Mouse (Mus musculus): ENCODE data around the gene Pxylp1. TPM values are rescaled to one million over a fixed set of nuclear protein-coding genes. Genes with fewer than 3 reads are reported as not detected.
A peak's percentile ranks its signal among the peaks of the same experiment; 100 is the strongest.

The Pxylp1 gene
- polyA plus RNA-seq, 1 experiment, result 10.9 TPM

- H3K27ac ChIP-seq (ENCODE audit: insufficient read depth, low read length), result no peak overlapping the region
- no peak overlapping the region for H3K4me3 ChIP-seq (ENCODE audit: insufficient read depth, low read length)
- TF ChIP-seq POLR2A (IDR thresholded peaks at IDR 0.05; ENCODE audit: extremely low read depth, insufficient read depth, low read length), result no peak
- no peak for TF ChIP-seq CTCF (IDR thresholded peaks at IDR 0.05; ENCODE audit: extremely low read depth, insufficient read depth, low read length)
- no peaks in the 10 kb centered on the region for H3K4me1 ChIP-seq (ENCODE audit: control insufficient read depth, insufficient read depth, low read length)
Measured at GRCm38 (mm10) chr9:96882496-96883265, 9.8 kb downstream of the Pxylp1 start.

GRCm38 (mm10) chr9:96881901-96882300, 10.6 kb downstream of the Pxylp1 start:
- Histone ChIP-seq H3K4me3 (ENCODE audit: insufficient read depth, low read length) (no peak overlapping the region), H3K27ac (ENCODE audit: insufficient read depth, low read length) (no peak overlapping the region), H3K4me1 (ENCODE audit: control insufficient read depth, insufficient read depth, low read length) (no peaks in the 10 kb centered on the region)
- no peak for TF ChIP-seq POLR2A (IDR thresholded peaks at IDR 0.05; ENCODE audit: extremely low read depth, insufficient read depth, low read length)
- TF ChIP-seq CTCF (IDR thresholded peaks at IDR 0.05; ENCODE audit: extremely low read depth, insufficient read depth, low read length), result no peak

- Histone ChIP-seq H3K27ac (ENCODE audit: insufficient read depth, low read length) (no peak overlapping the region), H3K4me1 (ENCODE audit: control insufficient read depth, insufficient read depth, low read length) (no peaks in the 10 kb centered on the region), H3K4me3 (ENCODE audit: insufficient read depth, low read length) (no peak overlapping the region)
- no peak for TF ChIP-seq CTCF (IDR thresholded peaks at IDR 0.05; ENCODE audit: extremely low read depth, insufficient read depth, low read length)
- TF ChIP-seq POLR2A (IDR thresholded peaks at IDR 0.05; ENCODE audit: extremely low read depth, insufficient read depth, low read length), result no peak
Measured at GRCm38 (mm10) chr9:96879024-96879423, 13.4 kb downstream of the Pxylp1 start.

GRCm38 (mm10) chr9:96878464-96878863, 14.0 kb downstream of the Pxylp1 start:
- H3K27ac ChIP-seq (ENCODE audit: insufficient read depth, low read length), result no peak overlapping the region

GRCm38 (mm10) chr9:96875704-96876103, 16.8 kb downstream of the Pxylp1 start:
- Histone ChIP-seq H3K27ac (ENCODE audit: insufficient read depth, low read length) (no peak overlapping the region), H3K4me1 (ENCODE audit: control insufficient read depth, insufficient read depth, low read length) (no peaks in the 10 kb centered on the region), H3K4me3 (ENCODE audit: insufficient read depth, low read length) (no peak overlapping the region)
- no peak for TF ChIP-seq POLR2A (IDR thresholded peaks at IDR 0.05; ENCODE audit: extremely low read depth, insufficient read depth, low read length)
- no peak for TF ChIP-seq CTCF (IDR thresholded peaks at IDR 0.05; ENCODE audit: extremely low read depth, insufficient read depth, low read length)

More at GRCm38 (mm10) chr9:96878464-96878863, 14.0 kb downstream of the Pxylp1 start:
- H3K4me3 ChIP-seq (ENCODE audit: insufficient read depth, low read length), result no peak overlapping the region
- TF ChIP-seq POLR2A (IDR thresholded peaks at IDR 0.05; ENCODE audit: extremely low read depth, insufficient read depth, low read length) (no peak), CTCF (IDR thresholded peaks at IDR 0.05; ENCODE audit: extremely low read depth, insufficient read depth, low read length) (no peak)
- no peaks in the 10 kb centered on the region for H3K4me1 ChIP-seq (ENCODE audit: control insufficient read depth, insufficient read depth, low read length)

- H3K4me1 ChIP-seq (ENCODE audit: control insufficient read depth, insufficient read depth, low read length), result no peaks in the 10 kb centered on the region
Measured at GRCm38 (mm10) chr9:96873082-96873481, 19.4 kb downstream of the Pxylp1 start.

GRCm38 (mm10) chr9:96870104-96870503, 22.4 kb downstream of the Pxylp1 start:
- Histone ChIP-seq H3K4me1 (ENCODE audit: control insufficient read depth, insufficient read depth, low read length) (peaks cover 7% of the 10 kb centered on the region), H3K4me3 (ENCODE audit: insufficient read depth, low read length) (no peak overlapping the region), H3K27ac (ENCODE audit: insufficient read depth, low read length) (0 out of 2 replicates have a peak overlapping the region, but pooled peaks have one; percentile 29)
- TF ChIP-seq CTCF (IDR thresholded peaks at IDR 0.05; ENCODE audit: extremely low read depth, insufficient read depth, low read length) (no peak), POLR2A (IDR thresholded peaks at IDR 0.05; ENCODE audit: extremely low read depth, insufficient read depth, low read length) (no peak)

More at GRCm38 (mm10) chr9:96873082-96873481, 19.4 kb downstream of the Pxylp1 start:
- Histone ChIP-seq H3K27ac (ENCODE audit: insufficient read depth, low read length) (no peak overlapping the region), H3K4me3 (ENCODE audit: insufficient read depth, low read length) (no peak overlapping the region)
- TF ChIP-seq CTCF (IDR thresholded peaks at IDR 0.05; ENCODE audit: extremely low read depth, insufficient read depth, low read length) (peak; percentile 86), POLR2A (IDR thresholded peaks at IDR 0.05; ENCODE audit: extremely low read depth, insufficient read depth, low read length) (no peak)

GRCm38 (mm10) chr9:96869542-96869941, 22.9 kb downstream of the Pxylp1 start:
- TF ChIP-seq POLR2A (IDR thresholded peaks at IDR 0.05; ENCODE audit: extremely low read depth, insufficient read depth, low read length), result no peak
- TF ChIP-seq CTCF (IDR thresholded peaks at IDR 0.05; ENCODE audit: extremely low read depth, insufficient read depth, low read length), result no peak
- Histone ChIP-seq H3K4me1 (ENCODE audit: control insufficient read depth, insufficient read depth, low read length) (peaks cover 7% of the 10 kb centered on the region), H3K4me3 (ENCODE audit: insufficient read depth, low read length) (no peak overlapping the region), H3K27ac (ENCODE audit: insufficient read depth, low read length) (0 out of 2 replicates have a peak overlapping the region, but pooled peaks have one; percentile 29)

- Histone ChIP-seq H3K27ac (ENCODE audit: insufficient read depth, low read length) (no peak overlapping the region), H3K4me3 (ENCODE audit: insufficient read depth, low read length) (no peak overlapping the region), H3K4me1 (ENCODE audit: control insufficient read depth, insufficient read depth, low read length) (peaks cover 7% of the 10 kb centered on the region)
- TF ChIP-seq POLR2A (IDR thresholded peaks at IDR 0.05; ENCODE audit: extremely low read depth, insufficient read depth, low read length), result no peak
- no peak for TF ChIP-seq CTCF (IDR thresholded peaks at IDR 0.05; ENCODE audit: extremely low read depth, insufficient read depth, low read length)
Measured at GRCm38 (mm10) chr9:96868546-96868945, 23.9 kb downstream of the Pxylp1 start.

- Histone ChIP-seq H3K4me1 (ENCODE audit: control insufficient read depth, insufficient read depth, low read length) (peaks cover 8% of the 10 kb centered on the region), H3K4me3 (ENCODE audit: insufficient read depth, low read length) (no peak overlapping the region), H3K27ac (ENCODE audit: insufficient read depth, low read length) (no peak overlapping the region)
- TF ChIP-seq POLR2A (IDR thresholded peaks at IDR 0.05; ENCODE audit: extremely low read depth, insufficient read depth, low read length) (no peak), CTCF (IDR thresholded peaks at IDR 0.05; ENCODE audit: extremely low read depth, insufficient read depth, low read length) (no peak)
Measured at GRCm38 (mm10) chr9:96867165-96867564, 25.3 kb downstream of the Pxylp1 start.
